Mouse (Mus musculus) G1E (cell line): ENCODE data around the gene B3gnt9. TPM values are rescaled to one million over a fixed set of nuclear protein-coding genes. Genes with fewer than 3 reads are reported as not detected.
A peak's percentile ranks its signal among the peaks of the same experiment; 100 is the strongest.

ENCODE experiments used
- ATAC-seq: 2 replicates; pipeline ENCODE4 v1.8.0; 2016; ENCODE audit warnings: mild to moderate bottlenecking; ENCODE audit not compliant: insufficient number of reproducible peaks, poor library complexity, low FRiP score, severe bottlenecking; ENCODE audit errors: extremely low read depth
- DNase-seq: peaks from one replicate; pipeline ENCODE4 v3.0.0; 2012; ENCODE audit warnings: low spot score
- H3K27me3 ChIP-seq: 2 replicates; pipeline ENCODE4 v1.6.1; 2012; ENCODE audit warnings: mild to moderate bottlenecking, low read length, inconsistent platforms; ENCODE audit not compliant: insufficient read depth
- H3K36me3 ChIP-seq: replicated peaks from 2 replicates; pipeline ENCODE3; 2012; ENCODE audit warnings: mild to moderate bottlenecking, inconsistent platforms
- H3K4me1 ChIP-seq: 2 replicates; pipeline ENCODE4 v1.6.1; 2012; ENCODE audit warnings: low read depth, low read length, inconsistent platforms, mixed read lengths; ENCODE audit not compliant: insufficient read depth
- H3K4me3 ChIP-seq: 2 replicates; pipeline ENCODE4 v1.5.1; 2012; ENCODE audit warnings: low read depth, mild to moderate bottlenecking, inconsistent platforms, low read length, moderate library complexity, mixed read lengths
- H3K9me3 ChIP-seq: replicated peaks from 2 replicates; pipeline ENCODE4 v1.6.1; 2012; ENCODE audit warnings: inconsistent platforms
- CTCF ChIP-seq: IDR thresholded peaks from 2 replicates; pipeline ENCODE4 v1.5.1; 2012; ENCODE audit warnings: low read depth, low read length, inconsistent platforms, mixed read lengths
- GATA1 ChIP-seq: IDR thresholded peaks from 2 replicates; pipeline ENCODE4 v1.6.1; 2012; ENCODE audit warnings: borderline replicate concordance, low read length, inconsistent platforms, mixed read lengths
- GATA2 ChIP-seq: IDR thresholded peaks from 2 replicates; pipeline ENCODE4 v1.6.1; 2012; ENCODE audit warnings: low read depth, low read length, inconsistent platforms, borderline replicate concordance
- POLR2AphosphoS5 ChIP-seq: IDR thresholded peaks from 2 replicates; pipeline ENCODE4 v1.6.1; 2012; ENCODE audit warnings: low read depth, low read length, inconsistent platforms; ENCODE audit not compliant: insufficient replicate concordance
- TAL1 ChIP-seq: conservative IDR thresholded peaks from 2 replicates; pipeline ENCODE4 v1.6.1; 2012; ENCODE audit warnings: low read depth, low read length, inconsistent platforms, mixed read lengths
- polyA plus RNA-seq: library from polyadenylated mRNA; stranded (reverse); fragments of >175 nt; gene quantifications from 2 replicates; pipeline ENCODE4 v1.2.3, GENCODE M21; 2012
- total RNA-seq, 2 experiments: library from RNA; stranded (forward) in 1 of 2; stranded (reverse) in 1 of 2; fragments of 200-1000 nt in 1 of 2; fragments of >200 nt in 1 of 2; fragmentation: Nextera tagmentation in 1 of 2; gene quantifications; 2 replicates each; pipeline ENCODE4 v1.2.3; 2014 to 2017

The B3gnt9 gene
- total and polyA plus RNA-seq, 3 experiments, result 4.4 to 6.2 (median 5.9) TPM

DNA sequence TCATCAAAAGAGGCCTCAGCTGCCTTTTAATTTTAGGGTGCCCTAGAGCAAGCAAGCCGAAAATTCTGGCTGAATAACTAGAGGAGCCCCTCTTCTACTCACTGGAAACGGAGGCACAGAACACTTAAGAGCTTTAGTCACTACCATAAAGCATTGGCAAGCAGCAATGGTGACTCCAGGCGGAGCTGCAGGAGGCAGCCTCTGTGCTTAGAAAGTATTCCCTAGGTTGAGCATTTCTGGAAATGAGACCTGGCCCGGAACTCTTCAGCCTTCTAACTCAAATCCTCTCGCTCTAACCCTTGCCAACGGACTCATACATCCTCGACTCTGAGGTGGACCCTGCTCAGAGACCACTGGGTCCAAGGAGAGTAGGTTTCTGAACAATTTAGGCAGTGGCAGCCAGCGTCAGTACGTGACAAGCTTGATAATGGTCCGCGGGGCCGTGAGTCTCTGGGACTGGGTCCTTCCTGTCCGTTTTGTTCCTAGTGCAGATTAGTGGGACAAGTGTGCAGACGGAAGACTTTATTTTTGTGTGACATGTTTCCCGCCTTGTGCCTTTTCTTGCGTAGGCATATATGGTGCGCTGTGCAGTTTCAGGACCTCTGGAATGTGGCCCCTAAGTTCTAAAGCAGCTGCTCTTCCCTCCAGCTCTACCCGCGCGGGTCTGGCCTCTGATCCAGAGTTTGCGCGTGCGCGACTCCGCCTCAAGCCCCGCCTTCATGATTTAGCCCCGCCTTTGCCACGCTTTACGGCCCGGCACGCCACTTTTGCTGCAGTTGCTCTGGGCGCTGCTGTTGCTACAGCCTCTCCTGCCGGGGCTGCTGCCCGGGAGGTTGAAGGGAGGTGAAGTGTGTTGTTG, 30.3 kb downstream of the B3gnt9 start, which contains the start of gene D230025D16Rik:
Gene D230025D16Rik, plus strand, starts transcription at position 733 of the 859 bp plus-strand sequence.
- TF ChIP-seq TAL1 (no peak), GATA1 (no peak), CTCF (no peak), POLR2AphosphoS5 (no peak), GATA2 (no peak)
- H3K4me1 ChIP-seq, result peaks cover 31% of the 10 kb centered on the region
- H3K27me3 ChIP-seq, result no peaks in the 10 kb centered on the region
- H3K36me3 ChIP-seq, result peaks cover 23% of the 10 kb centered on the region
- no peaks in the 10 kb centered on the region for H3K9me3 ChIP-seq
- peak; percentile 77 for DNase-seq
- peak within 1 kb of the TSS; percentile 98 for H3K4me3 ChIP-seq
- ATAC-seq, result peak; percentile 80

DNA sequence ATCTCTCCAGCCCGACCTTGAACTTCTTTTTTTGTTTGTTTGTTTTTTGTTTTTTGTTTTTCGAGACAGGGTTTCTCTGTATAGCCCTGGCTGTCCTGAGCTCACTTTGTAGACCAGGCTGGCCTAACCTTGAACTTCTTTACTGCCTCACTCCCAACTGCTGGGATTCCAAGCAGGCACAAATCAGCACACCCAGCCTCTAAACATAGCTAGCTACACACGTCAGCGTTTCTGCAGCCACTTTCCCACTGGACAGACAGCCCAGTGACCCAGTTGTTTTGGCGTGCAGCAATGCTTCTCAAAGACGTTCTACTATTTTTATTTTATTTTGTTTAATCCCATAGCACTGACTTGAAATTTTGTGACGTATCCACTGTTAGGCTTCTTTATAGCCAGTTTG, 31.1 kb downstream of the B3gnt9 start:
- Histone ChIP-seq H3K4me1 (peaks cover 29% of the 10 kb centered on the region), H3K27me3 (no peaks in the 10 kb centered on the region), H3K4me3 (no peak overlapping the region), H3K9me3 (no peaks in the 10 kb centered on the region), H3K36me3 (peaks cover 16% of the 10 kb centered on the region)
- no peak for ATAC-seq
- TF ChIP-seq CTCF, result no peak
- TF ChIP-seq GATA2, result no peak
- TF ChIP-seq GATA1, result no peak
- TF ChIP-seq POLR2AphosphoS5, result no peak
- no peak for TF ChIP-seq TAL1
- DNase-seq, result no peak

DNA sequence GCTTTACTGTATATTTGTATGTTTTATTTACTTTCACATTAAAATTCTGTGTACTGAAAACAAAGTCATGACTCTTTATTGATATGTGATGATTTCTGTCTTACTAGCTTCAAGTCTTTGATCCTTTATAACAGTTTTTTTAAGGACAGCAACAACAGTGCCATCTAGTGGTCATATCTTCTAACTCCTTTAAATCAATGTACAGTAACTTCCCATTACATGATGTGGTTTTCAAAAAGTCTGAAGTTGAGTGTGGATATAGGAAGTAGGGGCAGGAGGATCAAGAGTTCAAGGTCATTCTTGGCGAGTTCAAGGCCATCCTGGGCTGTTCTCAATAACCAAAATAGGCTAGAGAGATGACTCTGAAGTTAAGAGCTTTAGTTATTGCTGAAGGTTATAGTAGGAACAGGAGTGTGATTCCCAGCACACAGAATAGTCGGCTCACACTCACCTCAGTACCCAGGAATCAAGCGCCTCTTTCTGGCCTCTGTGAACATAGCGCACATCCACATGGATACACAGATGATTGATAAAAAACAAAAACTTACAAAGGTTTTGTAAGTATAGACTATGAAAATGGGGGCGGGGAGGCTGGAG, 36.9 kb downstream of the B3gnt9 start:
- DNase-seq (peak; percentile 14), ATAC-seq (no peak; the same call in 1 of the 2 replicates)
- Histone ChIP-seq H3K36me3 (peaks cover 29% of the 10 kb centered on the region), H3K4me1 (no peaks in the 10 kb centered on the region), H3K4me3 (no peak overlapping the region), H3K9me3 (no peaks in the 10 kb centered on the region), H3K27me3 (no peaks in the 10 kb centered on the region)
- no peak for TF ChIP-seq GATA1
- TF ChIP-seq TAL1, result no peak
- no peak for TF ChIP-seq CTCF
- no peak for TF ChIP-seq GATA2
- no peak for TF ChIP-seq POLR2AphosphoS5

DNA sequence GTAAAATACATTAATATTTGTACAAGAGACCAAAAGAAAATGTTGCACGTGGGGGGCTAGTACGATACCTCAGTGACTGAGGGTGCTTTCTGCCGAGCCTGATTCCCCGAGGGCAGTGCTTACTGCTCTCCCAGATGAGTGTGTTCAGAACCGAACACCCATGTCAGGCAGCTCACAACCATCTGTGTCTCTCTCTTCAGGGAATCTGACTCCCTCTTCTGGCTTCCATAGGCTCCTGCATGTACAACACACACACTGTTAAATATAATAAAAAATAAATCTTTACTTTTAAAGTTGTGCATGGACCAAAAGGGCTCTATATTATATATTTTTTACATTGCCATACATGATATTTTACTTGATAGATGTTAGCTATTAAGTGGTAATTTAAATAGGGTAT, 40.8 kb downstream of the B3gnt9 start:
- Histone ChIP-seq H3K27me3 (no peaks in the 10 kb centered on the region), H3K4me3 (no peak overlapping the region), H3K4me1 (no peaks in the 10 kb centered on the region; the same call in 1 of the 2 replicates), H3K36me3 (peaks cover 47% of the 10 kb centered on the region), H3K9me3 (no peaks in the 10 kb centered on the region)
- TF ChIP-seq CTCF (no peak), TAL1 (no peak), GATA2 (no peak)
- DNase-seq, result no peak
- ATAC-seq, result no peak

DNA sequence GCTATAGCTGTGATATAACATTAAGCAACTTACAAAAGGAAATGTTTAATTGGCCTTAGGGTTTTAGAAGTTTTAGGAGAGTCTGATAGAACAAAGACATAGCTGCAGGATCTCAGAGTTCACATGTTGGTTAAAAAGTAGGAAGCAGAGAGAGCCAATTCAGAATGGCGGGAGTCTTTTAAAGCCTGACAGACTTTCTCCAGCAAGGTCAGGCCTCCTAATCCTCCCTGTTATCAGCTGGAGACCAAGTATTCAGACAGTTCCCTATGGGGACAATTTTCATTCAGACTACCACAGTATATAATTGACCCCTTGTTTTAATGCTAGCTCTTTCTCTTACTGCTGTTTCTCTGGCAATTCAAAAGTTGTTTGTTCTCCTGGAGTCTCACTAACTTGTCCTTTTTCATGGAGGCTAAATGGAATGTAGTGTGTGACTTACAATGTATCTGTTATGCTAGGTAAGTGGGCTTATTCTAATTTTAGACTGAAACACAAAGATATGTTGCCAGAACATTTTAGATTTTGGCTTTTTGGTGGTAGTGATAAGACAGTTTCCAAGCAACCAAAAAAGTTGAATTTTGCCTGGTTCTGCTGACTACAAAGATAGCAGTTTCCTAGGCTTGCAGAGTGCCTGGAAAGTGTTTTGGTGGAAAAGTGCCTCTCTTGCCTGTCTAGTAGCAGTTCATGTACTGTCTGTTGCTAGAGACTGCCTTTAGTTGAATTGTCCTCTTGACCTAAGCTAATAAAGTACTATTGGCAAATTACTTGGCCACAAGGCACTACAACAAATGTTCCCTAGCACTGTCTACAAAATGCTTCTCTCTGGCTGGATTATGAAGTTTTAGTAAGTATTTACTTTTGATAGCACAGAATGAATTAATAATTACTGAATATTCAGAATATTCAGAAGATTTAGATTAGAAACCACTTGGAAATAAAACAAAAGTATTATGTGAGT, 45.5 kb downstream of the B3gnt9 start:
- peaks cover 61% of the 10 kb centered on the region for H3K36me3 ChIP-seq
- H3K4me3 ChIP-seq, result no peak overlapping the region
- TF ChIP-seq CTCF, result no peak
- TF ChIP-seq GATA2, result no peak
- no peak for TF ChIP-seq POLR2AphosphoS5
- TF ChIP-seq TAL1, result no peak
- TF ChIP-seq GATA1, result no peak
- H3K4me1 ChIP-seq, result peaks cover 3% of the 10 kb centered on the region; the same call in 1 of the 2 replicates
- no peak for ATAC-seq
- no peaks in the 10 kb centered on the region for H3K9me3 ChIP-seq
- no peaks in the 10 kb centered on the region for H3K27me3 ChIP-seq
- no peak for DNase-seq
